Mouse (Mus musculus) liver, embryonic 14.5 days (tissue): ENCODE data around the gene Mettl25.

ENCODE experiments used
- CTCF ChIP-seq: IDR thresholded peaks from 2 replicates; pipeline ENCODE4 v1.5.1; 2016; ENCODE audit warnings: antibody characterized with exemption, low read depth, control low read depth
- EP300 ChIP-seq: IDR thresholded peaks from 2 replicates; pipeline ENCODE4 v1.6.1; 2016; ENCODE audit warnings: antibody characterized with exemption, low read depth

GRCm38 (mm10) chr10:105834627-105835228 is 6.5 kb downstream of the Mettl25 start:
- TF ChIP-seq CTCF, result peak; percentile 62
- TF ChIP-seq EP300, result no peak
